Mouse (Mus musculus) C2C12 (cell line): ENCODE results near the gene Slco4a1.

Source experiments
- CTCF ChIP-seq: IDR thresholded peaks from one replicate; pipeline ENCODE4 v1.5.1; 2011; ENCODE audit not compliant: control insufficient read depth, insufficient read depth, insufficient read length
- USF1 ChIP-seq: IDR thresholded peaks from one replicate; pipeline ENCODE4 v1.6.1; 2011; ENCODE audit warnings: low read depth, mild to moderate bottlenecking, control low read depth, moderate library complexity

GRCm38 (mm10) chr2:180420641-180421040 is 35.4 kb upstream of the Slco4a1 start:
- TF ChIP-seq USF1, result no peak
- TF ChIP-seq CTCF, result no peak
